Mouse (Mus musculus) midbrain, embryonic 11.5 days (tissue): Measurements from ENCODE around the gene Gstp1. TPM values are rescaled to one million over a fixed set of nuclear protein-coding genes. Genes with fewer than 3 reads are reported as not detected.
"Not testable (repeated sequence)": the region's sequence is repeated elsewhere in the genome, so short reads cannot be mapped to it uniquely, and the experiment has no call there.

Source experiments
- ATAC-seq: fragments of 200-750 bp; cut with Nextera tagmentation; 2 replicates; pipeline ENCODE4 v1.8.0; 2017; ENCODE audit warnings: moderate TSS enrichment, moderate library complexity; ENCODE audit not compliant: low FRiP score
- DNase-seq: peaks from one replicate; pipeline ENCODE4 v3.0.0; 2015; ENCODE audit warnings: low spot score; ENCODE audit errors: missing footprints
- H3K27ac ChIP-seq: fragments of 300-500 bp; sonication (generic); 2 replicates; pipeline ENCODE4 v1.5.1; 2014; ENCODE audit warnings: low read depth, low read length
- H3K27me3 ChIP-seq: fragments of 300-500 bp; sonication (generic); 2 replicates; pipeline ENCODE4 v1.6.1; 2014; ENCODE audit warnings: mild to moderate bottlenecking, low read length, moderate library complexity, mixed read lengths; ENCODE audit not compliant: control insufficient read depth, insufficient read depth
- H3K36me3 ChIP-seq: fragments of 300-500 bp; sonication (generic); 2 replicates; pipeline ENCODE4 v1.6.1; 2014; ENCODE audit warnings: mild to moderate bottlenecking, low read length, moderate library complexity, mixed read lengths; ENCODE audit not compliant: control insufficient read depth, insufficient read depth
- H3K4me1 ChIP-seq: fragments of 300-500 bp; sonication (generic); 2 replicates; pipeline ENCODE4 v1.6.1; 2014; ENCODE audit warnings: low read length; ENCODE audit not compliant: control insufficient read depth, insufficient read depth
- H3K4me2 ChIP-seq: fragments of 300-500 bp; sonication (generic); 2 replicates; pipeline ENCODE4 v1.6.1; 2014; ENCODE audit warnings: mild to moderate bottlenecking, moderate library complexity
- H3K4me3 ChIP-seq: fragments of 300-500 bp; sonication (generic); 2 replicates; pipeline ENCODE4 v1.5.1; 2014; ENCODE audit warnings: low read depth, low read length
- H3K9ac ChIP-seq: fragments of 300-500 bp; sonication (generic); 2 replicates; pipeline ENCODE4 v1.6.1; 2014; ENCODE audit warnings: low read length
- H3K9me3 ChIP-seq: fragments of 300-500 bp; sonication (generic); 2 replicates; pipeline ENCODE4 v1.6.1; 2016; ENCODE audit warnings: low read length; ENCODE audit not compliant: control insufficient read depth
- WGBS: fragments of 180-500 bp; shearing (Covaris S2); extraction: QIAGEN DNeasy Blood & Tissue Kit; methylation state at CpG from one replicate; pipeline ENCODE4 v1.1.7; 2014; 5-methylcytosine and 5-hydroxymethylcytosine counted together
- polyA plus RNA-seq: library from polyadenylated mRNA; unstranded; fragments of >200 nt; fragmentation: Nextera tagmentation; extraction: Ambion mirVana; gene quantifications from 2 replicates; pipeline ENCODE4 v1.2.1, GENCODE M21; 2014

Gene Gstp1
- polyA plus RNA-seq, 1 experiment from 2014 or later: 342 TPM

- DNase-seq (no peak), ATAC-seq (no peak)
- Histone ChIP-seq H3K36me3 (no peaks in the 10 kb centered on the region), H3K27ac (no peak overlapping the region), H3K27me3 (no peaks in the 10 kb centered on the region), H3K4me1 (no peaks in the 10 kb centered on the region), H3K4me3 (no peak overlapping the region), H3K9me3 (no peaks in the 10 kb centered on the region), H3K4me2 (no peak overlapping the region), H3K9ac (no peak overlapping the region)
- 82% methylated on average over 6 of the region's 6 CpGs for WGBS
These were observed 28.5 kb upstream of the Gstp1 start for GRCm38 (mm10) chr19:4066280-4066679.

- ATAC-seq, DNase-seq, H3K9me3 ChIP-seq, H3K27me3 ChIP-seq, H3K9ac ChIP-seq, H3K27ac ChIP-seq, H3K4me2 ChIP-seq, H3K36me3 ChIP-seq, H3K4me3 ChIP-seq, H3K4me1 ChIP-seq: not testable (repeated sequence)
- 51% methylated on average over 5 of the region's 11 CpGs for WGBS
These were observed 26.7 kb upstream of the Gstp1 start for GRCm38 (mm10) chr19:4064501-4064900.

GRCm38 (mm10) chr19:4063357-4063756 lies 25.6 kb upstream of the Gstp1 start:
- not testable (repeated sequence) for H3K4me1 ChIP-seq, DNase-seq, H3K9me3 ChIP-seq, H3K4me2 ChIP-seq, H3K4me3 ChIP-seq, H3K27me3 ChIP-seq, H3K9ac ChIP-seq, H3K27ac ChIP-seq, ATAC-seq, H3K36me3 ChIP-seq
- 93% methylated on average over 2 of the region's 4 CpGs for WGBS

GRCm38 (mm10) chr19:4060899-4061465 lies 23.2 kb upstream of the Gstp1 start:
- Histone ChIP-seq H3K36me3 (no peaks in the 10 kb centered on the region), H3K27ac (no peak overlapping the region), H3K9ac (no peak overlapping the region), H3K4me3 (no peak overlapping the region), H3K27me3 (no peaks in the 10 kb centered on the region), H3K4me2 (no peak overlapping the region), H3K4me1 (no peaks in the 10 kb centered on the region), H3K9me3 (no peaks in the 10 kb centered on the region)
- no peak for ATAC-seq
- DNase-seq: no peak
- 92% methylated on average over 5 of the region's 6 CpGs for WGBS

GRCm38 (mm10) chr19:4060044-4060898 lies 22.5 kb upstream of the Gstp1 start:
- not testable (repeated sequence) for H3K4me2 ChIP-seq, DNase-seq, H3K9ac ChIP-seq, H3K36me3 ChIP-seq, H3K27me3 ChIP-seq, H3K9me3 ChIP-seq, ATAC-seq, H3K4me1 ChIP-seq, H3K4me3 ChIP-seq, H3K27ac ChIP-seq
- 91% methylated on average over 8 of the region's 8 CpGs for WGBS

- Histone ChIP-seq H3K27me3 (no peaks in the 10 kb centered on the region), H3K4me3 (no peak within 1 kb of the TSS), H3K9ac (no peak within 1 kb of the TSS), H3K27ac (no peak within 1 kb of the TSS), H3K4me1 (no peaks in the 10 kb centered on the region), H3K36me3 (no peaks in the 10 kb centered on the region), H3K4me2 (no peak within 1 kb of the TSS), H3K9me3 (no peaks in the 10 kb centered on the region)
- no peak for ATAC-seq
- DNase-seq: no peak
- WGBS: 84% methylated on average over 15 of the region's 15 CpGs
These were observed 21.4 kb upstream of the Gstp1 start, which contains the start of gene Gstp3 for GRCm38 (mm10) chr19:4059069-4059740. Gene Gstp3 (minus strand): TSS chr19:4059569.

GRCm38 (mm10) chr19:4058581-4058980 lies 20.8 kb upstream of the Gstp1 start:
- no peak overlapping the region for H3K4me2 ChIP-seq
- no peaks in the 10 kb centered on the region for H3K4me1 ChIP-seq
- no peaks in the 10 kb centered on the region for H3K9me3 ChIP-seq
- no peak overlapping the region for H3K9ac ChIP-seq
- no peaks in the 10 kb centered on the region for H3K27me3 ChIP-seq
- H3K36me3 ChIP-seq: no peaks in the 10 kb centered on the region
- no peak for DNase-seq
- ATAC-seq: no peak
- H3K27ac ChIP-seq: no peak overlapping the region
- 89% methylated on average over 5 of the region's 5 CpGs for WGBS
- H3K4me3 ChIP-seq: no peak overlapping the region

GRCm38 (mm10) chr19:4057962-4058361 lies 20.2 kb upstream of the Gstp1 start:
- no peaks in the 10 kb centered on the region for H3K36me3 ChIP-seq
- H3K4me3 ChIP-seq: no peak overlapping the region
- H3K4me1 ChIP-seq: no peaks in the 10 kb centered on the region
- no peak overlapping the region for H3K27ac ChIP-seq
- no peak for ATAC-seq
- no peak for DNase-seq
- no peak overlapping the region for H3K4me2 ChIP-seq
- no peak overlapping the region for H3K9ac ChIP-seq
- WGBS: 90% methylated on average over 7 of the region's 7 CpGs
- H3K27me3 ChIP-seq: no peaks in the 10 kb centered on the region
- H3K9me3 ChIP-seq: no peaks in the 10 kb centered on the region

- no peaks in the 10 kb centered on the region for H3K4me1 ChIP-seq
- H3K27ac ChIP-seq: no peak overlapping the region
- no peaks in the 10 kb centered on the region for H3K36me3 ChIP-seq
- no peaks in the 10 kb centered on the region for H3K9me3 ChIP-seq
- DNase-seq (no peak), ATAC-seq (no peak)
- WGBS: 80% methylated on average over 13 of the region's 13 CpGs
- H3K4me3 ChIP-seq: no peak overlapping the region
- H3K4me2 ChIP-seq: no peak overlapping the region
- H3K27me3 ChIP-seq: no peaks in the 10 kb centered on the region
- H3K9ac ChIP-seq: no peak overlapping the region
These were observed 19.6 kb upstream of the Gstp1 start for GRCm38 (mm10) chr19:4057389-4057788.
